Mouse (Mus musculus): ENCODE data around the gene Rpia.

GRCm38 (mm10) chr6:70829451-70829850 lies 37.4 kb upstream of the Rpia start:
- TF ChIP-seq POLR2A (IDR thresholded peaks at IDR 0.05; ENCODE audit: insufficient read depth, low read depth, low read length) (no peak), CTCF (IDR thresholded peaks at IDR 0.05; ENCODE audit: insufficient read depth, low read depth, low read length) (no peak)

Data from olfactory bulb, adult 2 months (tissue).